Mouse (Mus musculus) brain, embryonic 14.5 days (tissue): ENCODE measurements around the gene L1td1.

Experiments
- CTCF ChIP-seq: fragments of 200-500 bp; IDR thresholded peaks from 2 replicates; pipeline ENCODE4 v1.5.1; 2012; ENCODE audit warnings: inconsistent platforms, mild to moderate bottlenecking, moderate library complexity, borderline replicate concordance; ENCODE audit not compliant: insufficient read depth, insufficient read length; ENCODE audit errors: extremely low read depth
- POLR2A ChIP-seq: fragments of 200-500 bp; IDR thresholded peaks from 2 replicates; pipeline ENCODE4 v1.6.1; 2012; ENCODE audit warnings: mild to moderate bottlenecking, inconsistent platforms, borderline replicate concordance; ENCODE audit not compliant: poor library complexity, insufficient read depth, insufficient read length, severe bottlenecking; ENCODE audit errors: extremely low read depth

DNA sequence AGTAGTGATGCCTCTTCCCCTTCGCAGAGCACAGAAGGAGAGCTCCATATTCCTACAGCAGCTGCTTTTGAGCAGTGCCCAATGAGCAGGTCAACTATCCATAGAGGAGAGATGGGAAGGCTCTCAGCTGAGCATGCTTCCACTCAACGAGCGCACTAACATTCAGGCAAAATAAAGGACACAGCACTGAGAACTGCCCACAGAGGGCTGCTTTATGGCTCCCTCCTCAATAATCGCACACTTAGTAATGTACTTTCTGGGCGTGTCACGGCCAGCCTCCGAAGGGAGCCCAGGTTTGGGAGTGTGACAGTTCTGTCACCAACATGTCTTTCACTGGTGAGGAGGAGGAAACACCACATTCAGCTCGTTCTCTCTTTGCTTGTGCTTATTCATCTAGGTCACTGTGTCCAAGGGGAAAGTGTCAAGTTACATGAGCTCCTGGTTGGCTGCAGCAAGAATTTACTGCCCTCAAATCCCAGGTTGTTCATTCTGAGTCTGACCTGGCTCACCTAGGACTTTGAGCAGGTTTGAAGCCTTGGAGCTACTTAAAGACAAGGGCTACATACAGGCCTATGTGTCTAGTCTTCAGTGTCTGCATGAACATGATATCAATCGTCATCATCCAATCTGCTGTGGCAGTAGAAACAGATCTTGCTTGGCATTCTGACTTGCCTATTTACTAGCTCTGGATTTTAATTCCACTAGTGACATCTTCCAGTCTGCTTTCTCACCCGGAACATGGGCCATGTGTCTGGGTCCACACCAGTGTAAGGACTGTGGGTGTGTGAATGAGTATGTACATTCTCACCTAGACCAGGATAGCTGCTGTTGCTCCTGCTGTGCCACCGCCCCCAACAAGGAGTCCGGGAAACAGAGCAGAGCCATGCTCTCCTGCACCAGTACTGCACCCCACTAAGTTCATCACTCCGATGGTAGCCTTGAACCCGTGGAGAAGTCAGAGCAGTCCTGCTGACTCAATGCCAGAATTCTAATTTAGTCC lies 40.9 kb downstream of the L1td1 start:
- no peak for TF ChIP-seq POLR2A
- no peak for TF ChIP-seq CTCF
